Mouse (Mus musculus) CH12.LX (cell line): Measurements from ENCODE around the gene Fryl.
"Not testable (repeated sequence)": the region's sequence is repeated elsewhere in the genome, so short reads cannot be mapped to it uniquely, and the experiment has no call there.

Experiments used
- CHD2 ChIP-seq: IDR thresholded peaks from 2 replicates; pipeline ENCODE4 v1.6.1; 2011; ENCODE audit warnings: low read length, improper control_type of control experiment
- CTCF ChIP-seq, 2 experiments: IDR thresholded peaks in 1 of 2; conservative IDR thresholded peaks in 1 of 2; 2 replicates each; pipeline ENCODE4 v1.5.1; 2011 to 2012; ENCODE audit warnings: low read depth in 2 of 2, low read length in 2 of 2, improper control_type of control experiment in 1 of 2, inconsistent platforms in 1 of 2, mild to moderate bottlenecking in 1 of 2, moderate library complexity in 1 of 2
- ETS1 ChIP-seq: conservative IDR thresholded peaks from 2 replicates; pipeline ENCODE4 v1.6.1; 2012; ENCODE audit warnings: low read depth, mild to moderate bottlenecking, inconsistent platforms, low read length, improper control_type of control experiment, moderate library complexity
- HCFC1 ChIP-seq: IDR thresholded peaks from 2 replicates; pipeline ENCODE4 v1.6.1; 2012; ENCODE audit warnings: low read depth, mild to moderate bottlenecking, inconsistent platforms, low read length, improper control_type of control experiment
- JUN ChIP-seq: IDR thresholded peaks from 2 replicates; pipeline ENCODE4 v1.6.1; 2011; ENCODE audit warnings: low read depth, mild to moderate bottlenecking, low read length, improper control_type of control experiment, moderate library complexity; ENCODE audit not compliant: insufficient read depth
- KAT2A ChIP-seq: IDR thresholded peaks from 2 replicates; pipeline ENCODE4 v1.6.1; 2012; ENCODE audit warnings: low read length, improper control_type of control experiment, inconsistent platforms; ENCODE audit not compliant: insufficient replicate concordance
- POLR2A ChIP-seq: IDR thresholded peaks from 2 replicates; pipeline ENCODE4 v1.6.1; 2011; ENCODE audit warnings: low read depth, mild to moderate bottlenecking, improper control_type of control experiment, low read length
- POLR2AphosphoS2 ChIP-seq: IDR thresholded peaks from 2 replicates; pipeline ENCODE4 v1.6.1; 2011; ENCODE audit warnings: low read depth, low read length, improper control_type of control experiment
- RAD21 ChIP-seq: IDR thresholded peaks from 2 replicates; pipeline ENCODE4 v1.6.1; 2011; ENCODE audit warnings: low read depth, mild to moderate bottlenecking, low read length, improper control_type of control experiment, moderate library complexity
- TBP ChIP-seq: conservative IDR thresholded peaks from 2 replicates; pipeline ENCODE4 v1.6.1; 2011; ENCODE audit warnings: low read depth, low read length, improper control_type of control experiment
- USF1 ChIP-seq: IDR thresholded peaks from 2 replicates; pipeline ENCODE4 v1.6.1; 2014; ENCODE audit warnings: low read depth, mild to moderate bottlenecking, inconsistent platforms, low read length, improper control_type of control experiment
- USF2 ChIP-seq: conservative IDR thresholded peaks from 2 replicates; pipeline ENCODE4 v1.6.1; 2011; ENCODE audit warnings: low read depth, low read length, improper control_type of control experiment
- ZC3H11A ChIP-seq: IDR thresholded peaks from 2 replicates; pipeline ENCODE4 v1.6.1; 2012; ENCODE audit warnings: low read depth, mild to moderate bottlenecking, inconsistent platforms, low read length, improper control_type of control experiment

GRCm38 (mm10) chr5:72998546-72998945, 257.9 kb downstream of the Fryl start:
- not testable (repeated sequence) for TF ChIP-seq ZC3H11A; POLR2A; CTCF (conservative IDR thresholded peaks at IDR 0.05 in 1 of 2, IDR thresholded peaks at IDR 0.05 in 1 of 2; ENCODE audit: low read depth in 2 of 2, low read length in 2 of 2); ETS1; USF1; POLR2AphosphoS2; TBP; KAT2A; JUN; HCFC1; USF2; RAD21; CHD2
